Mouse (Mus musculus) cerebellum, adult 9-11 months (tissue): ENCODE data around the gene Epb41l5.

Experiments used
- DNase-seq: peaks from one replicate; pipeline ENCODE4 v3.0.0; 2022

Gene Epb41l5

DNA sequence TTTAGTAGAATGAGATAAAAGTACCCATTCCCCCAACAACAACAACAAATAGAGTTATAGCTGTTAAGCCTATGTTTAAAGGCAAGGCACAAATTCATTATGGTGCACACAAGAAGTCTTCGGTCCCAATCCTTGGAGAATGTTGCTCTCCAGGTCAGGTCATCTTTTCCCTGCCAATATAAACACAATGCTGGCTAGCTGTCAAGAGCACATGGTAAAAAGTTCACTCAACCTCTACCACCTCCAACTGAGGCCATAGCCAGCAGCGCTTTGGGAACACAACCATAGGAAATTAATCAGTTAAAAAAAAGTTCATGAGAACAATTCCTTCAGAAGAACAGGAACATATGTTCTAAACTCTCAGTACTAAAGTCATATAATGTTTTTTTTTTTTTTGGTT lies 58.8 kb downstream of the Epb41l5 start:
- no peak for DNase-seq

DNA sequence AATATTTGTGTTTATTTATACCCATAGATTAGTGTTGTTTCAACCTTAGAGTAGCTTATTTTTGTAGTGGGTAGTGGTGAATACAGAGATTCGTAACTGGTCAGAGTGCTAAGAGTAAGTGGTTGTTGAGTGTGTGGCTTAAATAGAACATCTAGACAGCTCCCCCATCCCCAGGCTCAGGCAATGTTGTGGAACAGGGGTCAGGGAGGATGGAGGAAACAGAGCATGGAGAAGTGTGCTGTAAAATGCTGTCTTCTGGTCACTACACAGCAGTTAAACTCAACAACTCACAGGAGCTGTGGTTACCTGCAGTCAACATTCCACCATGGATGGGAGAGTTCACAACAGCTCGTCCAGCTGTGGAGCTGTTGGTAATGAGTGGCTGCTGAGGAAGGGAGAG lies 63.8 kb downstream of the Epb41l5 start:
- DNase-seq = no peak

DNA sequence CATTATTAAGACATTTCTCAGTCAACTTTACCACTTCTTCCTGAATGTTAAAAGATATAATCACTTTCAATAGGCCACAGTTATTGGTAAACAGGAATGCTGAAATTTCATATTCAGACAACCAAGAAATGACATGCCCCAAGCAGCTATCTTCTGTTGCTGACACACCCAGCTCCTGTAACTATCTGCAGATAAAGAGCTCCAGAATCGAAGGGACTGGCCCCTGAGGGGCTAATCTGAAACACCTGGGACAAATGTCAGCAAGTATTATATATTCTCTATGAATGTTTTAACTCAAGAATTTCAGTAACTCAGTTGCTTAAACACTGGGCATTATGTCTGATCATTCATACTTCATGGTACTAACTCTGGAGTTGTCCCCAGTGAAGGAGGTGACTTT lies 78.7 kb downstream of the Epb41l5 start:
- DNase-seq = no peak

DNA sequence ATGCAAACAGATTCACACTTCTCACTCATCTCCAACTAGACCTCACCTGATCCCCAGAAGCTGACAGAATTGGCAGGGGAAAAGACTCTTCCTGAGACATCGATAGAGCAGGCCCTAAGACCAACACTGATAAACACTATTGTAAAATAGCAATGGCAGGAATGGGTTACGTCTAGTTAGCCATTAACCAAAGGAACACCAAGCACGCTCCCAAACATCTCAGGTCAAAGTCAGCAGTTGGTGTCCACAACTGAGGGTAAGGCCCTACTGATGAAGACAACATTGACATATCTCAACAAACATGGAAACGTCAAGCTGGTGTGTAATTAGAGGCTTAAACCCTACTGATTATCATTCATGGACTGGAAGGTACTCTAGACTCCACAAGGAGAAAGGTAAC lies 83.3 kb downstream of the Epb41l5 start:
- no peak for DNase-seq

DNA sequence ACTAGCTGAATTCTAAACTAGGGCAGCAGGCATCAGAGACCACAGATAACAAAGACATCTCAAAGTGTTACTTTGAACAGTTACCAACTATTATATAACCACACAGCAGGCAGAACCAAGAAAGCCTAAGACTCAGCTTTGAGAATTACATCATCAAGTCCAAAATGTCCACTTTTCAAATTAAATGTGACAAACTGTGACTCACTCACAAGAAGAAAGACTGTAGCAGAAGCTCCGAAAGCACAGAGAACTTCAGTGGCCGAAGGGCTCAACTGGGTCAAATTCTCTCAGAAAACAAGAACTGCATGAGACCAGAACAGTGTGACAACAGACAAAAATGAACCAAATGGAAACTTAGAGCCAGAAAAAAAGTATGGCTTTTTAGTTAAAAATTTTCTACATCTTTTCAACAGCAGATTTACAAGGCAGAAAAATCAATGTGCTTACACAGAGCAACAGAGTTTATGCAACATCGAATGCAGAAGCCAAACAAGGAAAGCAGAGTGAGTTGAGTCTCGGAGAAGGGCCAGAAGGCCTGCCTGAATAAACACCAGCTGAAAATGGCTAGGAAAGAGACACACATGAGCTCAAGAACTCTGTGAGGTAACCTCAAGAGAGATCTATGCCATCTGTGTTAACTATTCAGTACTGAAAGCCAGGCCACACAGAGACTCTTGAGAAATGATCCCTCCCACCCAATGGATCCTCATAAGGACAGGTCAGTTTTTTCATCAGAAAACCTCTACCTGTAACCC lies 91.0 kb downstream of the Epb41l5 start:
- peak; percentile 16 for DNase-seq

DNA sequence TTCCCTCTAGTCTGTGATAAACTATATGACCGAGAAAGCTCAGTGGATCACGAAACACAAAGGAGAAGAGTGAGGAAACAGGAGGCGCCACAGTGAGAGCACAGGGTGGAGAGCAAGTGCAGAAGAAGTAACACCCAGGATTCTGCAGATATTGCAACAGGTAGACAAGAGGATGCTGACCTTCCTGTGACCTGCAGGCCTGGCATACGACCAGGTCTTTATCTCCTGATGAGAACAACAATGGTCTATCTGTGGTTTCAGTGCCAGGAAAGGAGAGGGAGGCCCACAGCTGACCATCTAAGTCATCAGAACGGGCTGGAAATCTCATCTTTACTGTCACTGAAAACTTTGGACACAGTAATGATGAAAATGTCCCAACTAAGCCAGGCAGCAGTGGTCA lies 93.1 kb downstream of the Epb41l5 start:
- DNase-seq = no peak

DNA sequence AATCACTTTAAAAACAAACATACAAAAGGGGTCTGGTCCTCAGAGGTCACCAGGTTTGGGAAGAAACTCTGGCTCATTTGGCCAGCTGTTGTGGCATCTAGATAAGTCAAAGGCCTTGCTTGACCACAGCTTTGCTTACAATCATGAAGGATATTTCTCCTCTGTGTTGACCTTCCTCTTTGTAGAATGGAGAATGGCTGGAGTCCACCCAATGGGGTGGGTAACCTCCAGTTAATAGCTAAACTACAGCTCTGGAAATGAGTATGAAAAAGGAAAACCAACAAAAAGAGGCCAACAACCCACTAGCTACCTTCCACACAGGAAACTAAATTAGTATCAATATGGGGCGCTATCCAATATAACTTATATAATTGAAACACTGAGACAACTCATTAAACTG lies 97.1 kb downstream of the Epb41l5 start:
- DNase-seq = no peak

DNA sequence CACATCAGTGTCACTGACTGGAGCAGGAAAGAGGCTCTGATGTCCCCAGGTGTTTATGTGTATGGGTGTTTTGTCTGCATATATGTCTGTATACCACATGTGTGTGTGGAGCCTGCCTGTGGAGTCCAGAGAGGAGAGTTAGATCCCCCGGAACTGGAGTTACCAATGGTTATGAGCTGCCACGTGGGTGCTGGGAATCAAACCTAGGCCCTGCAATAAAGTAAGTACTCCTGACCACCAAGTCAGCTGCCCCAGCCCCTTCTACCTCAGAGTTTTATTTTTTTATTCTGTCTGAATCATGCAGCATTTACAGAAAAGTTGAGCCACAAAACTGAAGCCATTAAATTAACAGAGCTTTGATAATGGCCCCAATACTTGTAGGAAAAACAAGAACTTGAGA lies 98.7 kb downstream of the Epb41l5 start:
- no peak for DNase-seq

DNA sequence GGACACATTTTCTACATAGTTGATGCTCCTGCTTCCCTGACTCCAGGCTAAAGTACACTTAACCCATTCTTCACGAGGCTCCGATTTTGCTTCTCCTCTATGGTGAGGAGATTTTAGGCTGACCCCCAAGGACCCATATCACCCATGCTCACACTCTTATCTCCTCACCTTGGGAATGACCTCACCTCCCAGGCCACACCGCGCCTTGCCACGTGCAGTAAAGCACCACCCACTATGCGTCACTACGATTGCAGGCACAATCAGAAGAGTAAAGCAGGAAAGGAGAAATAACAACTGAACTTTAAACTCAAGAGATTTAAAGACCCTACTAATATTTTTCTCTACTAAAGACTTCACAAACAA lies 99.5 kb downstream of the Epb41l5 start:
- no peak for DNase-seq

DNA sequence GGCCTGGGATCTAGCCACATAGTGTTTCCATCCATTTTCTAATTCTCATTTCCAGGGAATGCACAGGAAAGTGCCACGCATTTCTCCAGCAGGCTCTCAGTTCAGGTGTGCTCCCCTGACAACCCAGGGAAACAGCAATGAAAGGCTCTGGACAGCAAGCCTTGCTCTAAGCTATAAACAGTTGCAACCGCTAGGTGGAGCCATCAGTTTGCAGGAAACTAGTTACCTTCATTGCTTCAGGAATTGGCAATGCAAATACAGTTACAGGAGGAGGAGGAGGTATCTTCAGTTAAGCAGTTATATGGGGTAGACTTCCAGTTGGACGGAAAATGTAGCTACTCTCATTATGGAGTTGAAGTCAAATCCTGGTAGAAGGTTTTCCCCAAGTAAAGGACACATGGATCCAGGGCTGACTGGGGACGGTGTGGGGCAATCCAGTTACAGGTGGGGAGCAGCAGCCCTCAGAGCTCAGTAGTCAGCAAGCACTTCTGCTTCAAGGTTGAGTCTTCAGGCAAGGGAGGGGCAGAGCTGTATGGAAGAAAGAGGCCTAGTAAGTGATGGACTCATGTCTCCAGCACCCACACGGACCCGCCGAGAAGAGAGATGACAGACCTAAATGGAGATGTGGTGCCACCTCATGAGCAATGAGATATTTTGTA lies 100.0 kb downstream of the Epb41l5 start:
- DNase-seq = peak; percentile 67

DNA sequence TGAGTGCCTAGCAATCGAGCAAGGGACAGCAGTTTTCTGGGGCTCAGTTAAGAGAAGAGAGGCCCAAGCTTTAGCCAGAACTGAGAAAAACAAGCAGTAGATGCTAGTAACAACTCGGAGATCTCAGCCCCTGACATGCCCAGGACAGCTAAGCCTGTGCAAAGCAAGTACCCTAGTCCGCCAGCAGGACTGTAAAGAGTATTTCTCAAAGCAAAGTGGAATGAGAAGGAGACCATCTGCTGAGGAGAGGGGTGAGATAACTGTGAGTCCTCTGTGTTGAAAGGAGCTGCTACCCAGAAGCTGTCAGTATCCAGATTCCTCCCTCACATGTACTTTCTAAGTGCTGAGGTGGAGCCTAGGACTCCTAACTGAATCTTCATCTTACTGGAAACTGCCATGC lies 102.3 kb downstream of the Epb41l5 start:
- no peak for DNase-seq

DNA sequence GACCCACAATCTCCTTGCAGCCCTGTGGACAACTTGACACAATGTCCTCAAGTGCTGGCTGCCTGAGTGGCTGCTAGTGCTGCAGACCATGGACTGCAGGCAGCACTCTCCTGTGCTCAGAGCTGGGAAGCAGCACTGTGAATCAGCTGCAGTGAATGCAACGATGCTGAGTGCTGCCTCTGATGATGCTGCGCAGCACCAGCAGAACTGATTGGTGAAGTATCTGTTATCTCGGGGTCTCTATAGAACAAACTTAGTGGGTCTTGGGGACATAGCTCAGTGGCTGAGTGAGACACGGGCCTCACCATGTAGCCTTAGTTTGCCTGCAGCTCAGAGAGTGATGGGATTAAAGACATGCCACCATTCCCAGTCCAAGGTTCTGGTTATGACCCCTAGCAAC lies 103.1 kb downstream of the Epb41l5 start:
- no peak for DNase-seq

DNA sequence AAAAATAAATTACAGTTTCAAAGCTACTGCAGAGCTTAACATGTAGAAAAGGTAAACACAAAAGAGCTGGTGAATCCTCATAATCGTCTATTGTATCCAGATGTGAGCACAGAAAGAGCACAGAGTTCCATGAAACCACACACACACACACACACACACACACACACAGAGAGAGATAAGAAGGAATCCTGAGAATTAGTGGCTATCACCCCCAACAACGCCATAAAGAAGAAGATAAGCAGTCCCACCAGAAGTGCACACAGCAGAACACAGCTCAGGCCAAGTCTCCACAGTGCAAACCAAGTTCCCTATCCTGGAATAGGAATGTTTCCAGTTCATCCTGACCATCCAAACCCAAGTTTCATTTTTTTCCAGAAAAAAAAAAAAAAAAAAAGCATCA lies 103.6 kb downstream of the Epb41l5 start:
- no peak for DNase-seq

DNA sequence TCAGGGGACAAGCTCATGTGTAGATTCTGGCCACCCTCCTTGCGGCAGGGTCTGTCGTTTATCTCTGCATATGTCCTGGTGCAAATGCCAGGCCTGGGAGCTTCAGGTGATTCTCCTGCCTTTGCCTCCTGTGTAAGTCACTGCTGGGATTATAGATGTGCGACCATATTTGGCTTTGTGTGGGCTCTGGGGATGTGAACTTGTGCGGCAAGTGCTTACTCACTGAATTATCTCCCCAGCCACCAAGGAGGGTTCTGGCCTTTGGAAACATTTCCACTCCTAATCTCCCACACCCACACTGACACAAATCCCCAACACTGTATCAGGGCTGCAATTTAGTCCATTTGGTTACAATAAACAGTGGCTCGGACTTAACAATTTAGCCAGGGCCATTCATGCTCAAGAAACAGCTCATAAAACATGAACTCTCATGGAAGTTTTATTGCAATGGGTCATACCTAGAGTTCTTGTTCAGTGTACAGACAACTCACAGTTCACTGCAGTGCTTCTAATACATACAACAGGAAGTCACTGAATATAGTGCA lies 104.1 kb downstream of the Epb41l5 start:
- no peak for DNase-seq

DNA sequence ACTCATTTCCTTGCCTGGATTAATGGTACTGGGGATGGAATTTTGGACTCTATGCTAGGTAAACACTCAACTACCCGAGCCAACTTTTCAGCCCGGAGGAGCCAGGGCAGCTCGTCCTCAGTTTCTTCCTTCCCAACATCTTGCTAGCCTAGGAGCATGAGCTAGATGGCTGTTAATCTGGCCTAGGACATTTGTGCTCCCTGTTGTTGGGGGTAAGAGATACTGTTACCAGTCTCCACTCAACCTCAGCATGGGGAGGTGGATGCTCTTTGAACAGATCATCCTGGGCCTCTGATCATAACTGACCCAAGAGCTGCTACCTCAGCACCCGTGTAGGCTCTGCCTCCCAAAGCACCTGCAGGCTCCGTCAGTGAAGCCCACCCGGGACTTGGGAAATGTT lies 105.5 kb downstream of the Epb41l5 start:
- no peak for DNase-seq

DNA sequence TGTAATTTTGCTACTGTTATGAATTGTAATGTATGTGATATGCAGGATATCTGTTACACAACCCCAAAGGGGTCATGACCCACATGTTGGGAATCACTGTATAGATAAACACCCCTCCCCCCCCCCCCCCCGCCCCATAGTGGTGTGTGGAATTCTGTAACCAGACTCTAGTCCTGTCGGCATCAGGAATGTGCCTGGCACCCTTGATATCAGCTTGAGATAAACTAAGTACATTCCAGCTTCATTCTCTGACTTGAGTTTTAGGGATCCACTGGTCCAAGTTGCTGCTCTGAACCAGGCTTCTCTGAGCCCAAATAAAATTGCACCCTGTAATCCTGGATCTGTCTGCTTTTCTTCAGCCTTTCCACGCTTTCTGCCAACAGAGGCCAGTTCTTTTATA lies 107.2 kb downstream of the Epb41l5 start:
- no peak for DNase-seq

DNA sequence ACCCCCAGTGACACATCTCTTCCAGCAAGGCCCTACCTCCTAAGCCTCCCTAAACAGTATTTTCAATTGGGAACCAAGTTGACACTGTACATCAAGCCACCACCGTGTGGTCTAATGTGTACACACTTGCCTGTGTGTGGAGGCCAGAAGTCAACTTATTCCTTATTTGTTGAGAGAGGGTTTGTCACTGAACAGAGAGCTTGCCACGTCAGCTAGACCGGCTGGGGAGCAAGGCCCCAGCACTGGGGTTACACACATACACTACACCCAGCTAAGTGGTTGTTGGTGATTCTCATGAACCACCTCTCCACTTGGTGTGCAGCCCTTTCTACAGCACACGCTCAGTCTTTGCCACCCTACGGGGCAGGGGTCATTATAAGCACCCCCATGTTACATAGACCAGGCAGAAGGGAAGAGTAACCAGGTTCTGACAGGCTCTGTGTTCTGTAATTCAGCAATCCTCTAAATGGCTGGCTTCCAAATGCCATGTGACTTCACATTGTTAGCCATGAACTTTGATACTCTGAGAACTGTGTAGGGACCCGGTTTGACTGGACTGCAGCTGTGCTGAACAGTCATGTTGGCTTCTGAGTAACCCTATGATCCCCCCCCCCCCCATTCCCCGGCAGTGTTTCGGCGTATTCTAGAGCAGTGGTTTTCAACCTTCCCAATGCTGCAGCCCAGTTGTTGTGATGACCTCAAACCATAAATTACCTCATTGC lies 107.8 kb downstream of the Epb41l5 start:
- no peak for DNase-seq

DNA sequence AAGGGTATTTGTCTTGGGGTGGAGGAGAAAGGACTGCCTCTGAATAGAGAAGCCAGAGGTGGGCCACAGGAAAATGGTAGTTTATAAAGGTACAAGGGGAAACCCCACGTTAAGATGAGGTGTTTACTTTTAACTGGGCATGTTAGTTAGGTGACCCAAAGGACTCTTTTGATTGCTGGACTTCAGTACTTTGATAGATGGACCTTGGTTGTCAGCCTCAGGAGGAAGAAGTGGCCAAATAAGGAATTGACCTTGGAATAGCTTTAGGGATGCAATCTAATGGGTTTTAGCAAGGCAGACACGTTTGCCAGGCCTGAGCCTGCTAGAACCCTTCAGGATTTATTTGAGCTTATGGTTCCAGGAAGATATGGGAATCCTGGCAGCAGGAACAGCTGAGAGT lies 109.5 kb downstream of the Epb41l5 start:
- DNase-seq = no peak

DNA sequence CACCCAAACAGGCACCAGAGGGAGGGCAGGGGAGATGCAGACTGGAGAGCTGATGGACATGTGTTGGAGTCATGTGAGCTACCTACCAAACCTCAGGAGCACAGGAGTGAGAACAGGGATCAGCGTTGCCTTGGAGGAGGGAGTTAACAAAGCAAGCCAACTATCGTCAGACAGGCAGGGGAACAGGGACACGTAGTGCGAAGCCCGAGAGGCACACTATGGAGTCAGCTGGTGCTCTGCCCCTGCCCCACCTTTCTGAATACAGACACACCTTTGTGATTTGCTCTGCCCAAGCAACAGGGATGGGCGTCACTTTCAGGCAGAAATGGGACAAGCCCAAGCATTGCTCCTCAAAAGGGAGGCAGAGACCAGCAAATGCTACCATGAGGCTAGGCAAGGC lies 111.1 kb downstream of the Epb41l5 start:
- DNase-seq = no peak

DNA sequence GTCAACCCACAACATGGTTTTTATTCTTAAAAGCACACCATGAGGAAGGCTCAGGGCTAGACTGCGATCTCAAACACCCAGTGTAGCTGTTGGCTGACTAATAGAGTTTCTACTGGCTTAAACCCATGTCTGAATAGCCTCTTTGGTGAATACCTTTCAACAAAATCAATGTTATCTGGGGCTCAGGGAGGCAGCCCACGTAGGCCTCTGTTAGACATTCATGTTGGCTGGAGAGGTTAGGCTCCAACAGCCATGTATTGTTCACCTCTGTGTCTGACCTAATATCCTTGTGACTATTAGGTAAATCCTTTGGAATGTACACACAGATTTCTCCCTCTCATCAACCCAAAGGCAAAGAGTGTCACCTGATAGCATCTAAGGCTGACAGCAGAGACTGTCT lies 112.7 kb downstream of the Epb41l5 start:
- no peak for DNase-seq

DNA sequence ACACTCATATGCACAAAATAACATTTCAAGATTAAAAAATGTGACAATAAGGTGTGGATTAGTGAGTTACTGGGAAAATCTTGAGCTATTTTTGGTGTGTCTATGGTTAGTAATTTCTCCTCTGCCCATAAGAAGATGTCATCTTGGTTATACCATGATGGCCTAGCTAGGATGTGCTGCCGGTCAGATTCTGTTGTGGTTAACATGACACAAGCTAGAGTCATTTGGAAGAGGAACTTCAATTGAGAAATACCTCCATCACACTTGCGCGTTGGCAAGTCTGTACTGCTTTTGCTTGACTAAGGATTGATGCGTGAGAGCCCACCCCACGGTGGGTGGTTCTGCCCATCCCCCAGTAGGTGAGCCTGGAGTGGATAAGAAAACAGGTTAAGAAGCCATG lies 114.5 kb downstream of the Epb41l5 start:
- no peak for DNase-seq

DNA sequence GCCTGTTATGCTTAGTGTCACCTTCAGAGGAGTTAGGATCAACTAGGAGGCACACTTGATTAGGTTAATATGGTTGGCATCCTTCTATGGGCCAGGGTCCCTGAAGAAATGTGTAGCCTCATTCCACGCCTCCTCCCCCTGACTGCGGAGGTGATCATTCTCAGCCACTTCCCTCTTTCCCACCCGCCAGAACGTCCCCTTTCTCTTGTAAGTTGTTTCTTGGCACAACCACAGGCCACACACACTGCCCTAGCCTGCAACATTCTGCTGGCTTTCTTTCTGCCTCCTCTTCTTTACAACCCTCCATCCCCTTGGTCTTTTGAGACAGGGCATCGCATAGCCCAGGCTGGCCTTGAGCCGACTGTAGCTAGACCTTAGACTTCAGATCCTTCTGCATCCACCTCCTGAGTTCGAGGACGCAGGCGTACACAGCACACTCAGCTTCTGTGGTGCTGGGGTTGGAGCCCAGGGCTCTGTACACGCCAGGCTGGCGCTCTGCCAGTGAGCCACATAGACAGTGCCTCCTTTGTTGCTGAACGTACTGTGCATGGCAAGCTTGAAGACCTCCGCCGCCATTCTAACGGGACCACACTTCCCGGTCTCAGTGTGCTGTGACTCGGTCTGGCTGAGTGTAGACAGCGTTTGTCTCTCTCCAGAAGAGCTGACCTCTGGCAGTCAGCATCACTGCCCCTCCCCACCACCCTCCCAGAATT lies 115.6 kb downstream of the Epb41l5 start:
- no peak for DNase-seq

DNA sequence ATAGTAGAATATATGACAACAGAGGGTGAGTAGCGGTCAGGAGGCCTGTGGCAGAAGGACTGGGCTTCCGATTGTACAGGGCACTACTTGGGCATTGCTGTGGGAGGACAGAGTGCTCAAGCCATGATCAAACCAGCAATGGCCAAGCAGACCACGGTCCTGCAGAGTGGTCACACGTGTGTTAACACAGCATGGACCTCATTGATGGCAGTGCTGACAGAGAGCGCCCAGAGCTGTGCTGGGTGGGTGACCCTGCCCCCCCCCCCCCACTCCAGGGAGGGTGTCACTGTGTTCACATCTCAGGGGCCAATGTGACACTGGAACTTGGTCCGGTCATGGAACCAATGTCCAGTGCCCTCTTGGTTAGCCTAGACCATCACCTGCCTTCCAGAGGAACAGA lies 116.6 kb downstream of the Epb41l5 start:
- no peak for DNase-seq
